Mouse (Mus musculus): Measurements from ENCODE around the gene Nav1. TPM values are rescaled to one million over a fixed set of nuclear protein-coding genes. Genes with fewer than 3 reads are reported as not detected.
A peak's percentile ranks its signal among the peaks of the same experiment; 100 is the strongest.

Nav1 gene
- polyA plus RNA-seq, 1 experiment = 16.3 TPM

DNA sequence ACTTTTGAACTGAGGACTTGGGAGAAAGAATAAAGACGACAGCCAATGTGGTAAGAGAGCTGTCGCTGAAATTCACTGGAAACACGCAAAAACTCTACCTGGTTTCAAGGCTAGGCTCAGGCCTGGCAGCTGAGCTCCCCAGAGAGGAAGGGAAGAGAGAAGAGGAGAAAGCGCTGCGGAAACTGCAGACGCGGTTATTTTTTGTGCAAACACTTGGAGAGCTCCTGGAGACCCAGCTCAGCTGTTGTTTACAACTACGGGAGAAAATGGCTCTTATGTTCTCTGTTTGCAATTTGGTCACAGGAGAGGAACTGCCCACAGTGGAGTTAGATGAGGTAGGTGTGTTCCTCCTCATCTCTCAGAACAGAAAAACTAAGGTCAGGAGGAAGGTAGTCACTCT lies 144.4 kb downstream of the Nav1 start:
- DNase-seq (ENCODE audit: low read depth in 1 of 2, low spot score in 2 of 2) = no peak
- no peaks in the 10 kb centered on the region for H3K27me3 ChIP-seq (ENCODE audit: control insufficient read depth, insufficient read depth, low read length)
- no peaks in the 10 kb centered on the region for H3K36me3 ChIP-seq (ENCODE audit: control insufficient read depth, insufficient read depth, low read length)
- no peak overlapping the region for H3K4me3 ChIP-seq (ENCODE audit: extremely low read depth, insufficient read depth, insufficient read length)
- H3K27ac ChIP-seq (ENCODE audit: insufficient read depth, low read length) = no peak overlapping the region
- 83% methylated on average over 8 of the region's 8 CpGs for WGBS
- TF ChIP-seq CTCF (IDR thresholded peaks at IDR 0.05; ENCODE audit: extremely low read depth, insufficient read depth, insufficient read length, insufficient replicate concordance) (no peak), POLR2A (IDR thresholded peaks at IDR 0.05; ENCODE audit: low read depth, low read length) (no peak)
- no peaks in the 10 kb centered on the region for H3K4me1 ChIP-seq (ENCODE audit: control insufficient read depth, insufficient read depth, insufficient read length)

DNA sequence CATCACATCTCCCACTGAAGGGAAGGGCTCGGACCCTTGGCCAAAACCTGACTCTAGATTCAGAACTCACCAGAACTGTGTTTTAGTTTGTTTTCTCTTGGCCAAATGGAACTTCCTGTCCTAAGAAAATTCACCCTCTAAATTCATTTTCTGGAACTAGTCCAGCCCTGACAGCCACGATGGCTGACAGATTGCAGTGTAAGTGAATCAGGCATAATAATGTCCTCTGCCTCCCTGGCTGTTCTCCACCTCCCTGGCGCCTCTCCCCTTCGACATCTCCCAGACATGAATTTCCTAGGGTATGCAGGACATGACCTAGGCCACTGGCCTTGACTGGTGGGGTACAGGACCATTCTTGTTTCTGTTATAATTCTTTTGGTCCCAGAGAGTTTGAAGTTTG lies 144.8 kb downstream of the Nav1 start:
- Histone ChIP-seq H3K27ac (ENCODE audit: insufficient read depth, low read length) (no peak overlapping the region), H3K4me1 (ENCODE audit: control insufficient read depth, insufficient read depth, insufficient read length) (no peaks in the 10 kb centered on the region), H3K36me3 (ENCODE audit: control insufficient read depth, insufficient read depth, low read length) (no peaks in the 10 kb centered on the region), H3K4me3 (ENCODE audit: extremely low read depth, insufficient read depth, insufficient read length) (no peak overlapping the region), H3K27me3 (ENCODE audit: control insufficient read depth, insufficient read depth, low read length) (no peaks in the 10 kb centered on the region)
- DNase-seq (ENCODE audit: low read depth in 1 of 2, low spot score in 2 of 2) = no peak
- TF ChIP-seq POLR2A (IDR thresholded peaks at IDR 0.05; ENCODE audit: low read depth, low read length) = no peak
- no peak for TF ChIP-seq CTCF (IDR thresholded peaks at IDR 0.05; ENCODE audit: extremely low read depth, insufficient read depth, insufficient read length, insufficient replicate concordance)
- WGBS = 77% methylated on average over 4 of the region's 4 CpGs

DNA sequence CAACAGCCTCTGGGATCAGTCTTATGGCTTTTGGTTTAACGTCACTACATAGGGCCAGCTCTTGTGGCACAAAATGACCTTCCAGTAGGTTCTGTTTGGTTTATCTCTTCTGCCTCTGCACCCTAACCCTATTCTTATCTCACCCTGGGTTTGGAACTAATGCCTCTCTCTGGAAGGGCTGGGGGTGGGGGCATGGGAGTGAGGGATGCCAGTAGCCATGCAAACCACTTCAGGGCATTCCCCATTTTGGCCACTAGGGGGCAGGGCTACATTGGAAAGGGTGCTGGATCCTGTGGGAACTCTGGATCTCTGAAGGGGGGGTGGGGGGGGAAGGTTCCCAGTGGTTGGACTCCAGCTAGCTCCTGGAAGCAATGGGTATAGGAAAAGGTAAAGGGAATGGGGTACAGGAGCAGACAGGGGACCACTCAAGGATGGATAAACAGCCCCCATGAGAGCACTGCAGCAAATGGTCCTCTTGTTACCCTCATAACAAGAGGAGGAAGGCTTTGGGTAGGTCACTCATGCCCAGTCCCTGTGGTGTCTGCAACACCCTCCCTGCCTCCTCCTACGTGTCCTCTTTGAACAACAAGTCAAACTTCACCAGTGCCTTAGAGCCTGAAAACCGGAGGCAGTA lies 145.9 kb downstream of the Nav1 start:
- Histone ChIP-seq H3K4me1 (ENCODE audit: control insufficient read depth, insufficient read depth, insufficient read length) (no peaks in the 10 kb centered on the region), H3K27me3 (ENCODE audit: control insufficient read depth, insufficient read depth, low read length) (no peaks in the 10 kb centered on the region), H3K36me3 (ENCODE audit: control insufficient read depth, insufficient read depth, low read length) (no peaks in the 10 kb centered on the region), H3K27ac (ENCODE audit: insufficient read depth, low read length) (no peak overlapping the region), H3K4me3 (ENCODE audit: extremely low read depth, insufficient read depth, insufficient read length) (no peak overlapping the region)
- WGBS = 90% methylated on average over 3 of the region's 3 CpGs
- peak in 1 of 2 experiments; percentile 10 for DNase-seq (ENCODE audit: low read depth in 1 of 2, low spot score in 2 of 2)
- TF ChIP-seq POLR2A (IDR thresholded peaks at IDR 0.05; ENCODE audit: low read depth, low read length) (no peak), CTCF (IDR thresholded peaks at IDR 0.05; ENCODE audit: extremely low read depth, insufficient read depth, insufficient read length, insufficient replicate concordance) (peak; percentile 50; the same call in 1 of the 2 replicates)

GRCm38 (mm10) chr1:135460521-135460920 lies 146.6 kb downstream of the Nav1 start:
- Histone ChIP-seq H3K27me3 (ENCODE audit: control insufficient read depth, insufficient read depth, low read length) (no peaks in the 10 kb centered on the region), H3K27ac (ENCODE audit: insufficient read depth, low read length) (no peak overlapping the region), H3K4me1 (ENCODE audit: control insufficient read depth, insufficient read depth, insufficient read length) (no peaks in the 10 kb centered on the region), H3K4me3 (ENCODE audit: extremely low read depth, insufficient read depth, insufficient read length) (no peak overlapping the region), H3K36me3 (ENCODE audit: control insufficient read depth, insufficient read depth, low read length) (no peaks in the 10 kb centered on the region)
- 79% methylated on average over 16 of the region's 16 CpGs for WGBS
- TF ChIP-seq CTCF (IDR thresholded peaks at IDR 0.05; ENCODE audit: extremely low read depth, insufficient read depth, insufficient read length, insufficient replicate concordance) = no peak
- no peak for TF ChIP-seq POLR2A (IDR thresholded peaks at IDR 0.05; ENCODE audit: low read depth, low read length)
- no peak for DNase-seq (ENCODE audit: low read depth in 1 of 2, low spot score in 2 of 2)

GRCm38 (mm10) chr1:135457860-135458259 lies 149.2 kb downstream of the Nav1 start:
- 97% methylated on average over 5 of the region's 5 CpGs for WGBS
- Histone ChIP-seq H3K4me3 (ENCODE audit: extremely low read depth, insufficient read depth, insufficient read length) (no peak overlapping the region), H3K4me1 (ENCODE audit: control insufficient read depth, insufficient read depth, insufficient read length) (no peaks in the 10 kb centered on the region), H3K27ac (ENCODE audit: insufficient read depth, low read length) (no peak overlapping the region), H3K36me3 (ENCODE audit: control insufficient read depth, insufficient read depth, low read length) (no peaks in the 10 kb centered on the region), H3K27me3 (ENCODE audit: control insufficient read depth, insufficient read depth, low read length) (no peaks in the 10 kb centered on the region)
- no peak for DNase-seq (ENCODE audit: low read depth in 1 of 2, low spot score in 2 of 2)
- TF ChIP-seq POLR2A (IDR thresholded peaks at IDR 0.05; ENCODE audit: low read depth, low read length) = no peak
- TF ChIP-seq CTCF (IDR thresholded peaks at IDR 0.05; ENCODE audit: extremely low read depth, insufficient read depth, insufficient read length, insufficient replicate concordance) = no peak

GRCm38 (mm10) chr1:135452259-135452658 lies 154.8 kb downstream of the Nav1 start:
- no peak overlapping the region for H3K27ac ChIP-seq (ENCODE audit: insufficient read depth, low read length)
- no peaks in the 10 kb centered on the region for H3K36me3 ChIP-seq (ENCODE audit: control insufficient read depth, insufficient read depth, low read length)
- 55% methylated on average over 10 of the region's 10 CpGs for WGBS
- H3K4me3 ChIP-seq (ENCODE audit: extremely low read depth, insufficient read depth, insufficient read length) = no peak overlapping the region
- H3K27me3 ChIP-seq (ENCODE audit: control insufficient read depth, insufficient read depth, low read length) = no peaks in the 10 kb centered on the region
- H3K4me1 ChIP-seq (ENCODE audit: control insufficient read depth, insufficient read depth, insufficient read length) = no peaks in the 10 kb centered on the region
- peak in 1 of 2 experiments; percentile 20 for DNase-seq (ENCODE audit: low read depth in 1 of 2, low spot score in 2 of 2)
- TF ChIP-seq CTCF (IDR thresholded peaks at IDR 0.05; ENCODE audit: extremely low read depth, insufficient read depth, insufficient read length, insufficient replicate concordance) (peak; percentile 25; the same call in 1 of the 2 replicates), POLR2A (IDR thresholded peaks at IDR 0.05; ENCODE audit: low read depth, low read length) (no peak)

DNA sequence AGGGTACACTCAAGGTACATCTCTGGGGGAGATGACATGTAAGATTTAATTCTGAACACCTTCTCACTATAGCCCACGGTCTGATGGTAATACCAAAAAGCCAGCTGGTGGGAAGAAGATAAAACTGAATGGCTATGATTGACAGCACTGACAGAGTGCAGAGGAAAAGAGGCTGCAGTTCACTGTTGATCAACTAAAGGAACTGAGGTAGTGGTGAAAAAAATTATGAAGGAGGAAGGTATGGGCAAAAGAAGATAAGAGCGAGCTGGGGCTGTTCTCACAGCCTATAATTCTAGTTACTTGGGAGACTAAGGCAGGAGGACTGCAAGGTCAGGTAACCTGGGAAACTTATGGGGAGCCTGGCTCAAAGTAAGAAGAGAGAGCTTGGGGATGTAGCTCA lies 155.7 kb downstream of the Nav1 start:
- TF ChIP-seq POLR2A (IDR thresholded peaks at IDR 0.05; ENCODE audit: low read depth, low read length) = no peak
- TF ChIP-seq CTCF (IDR thresholded peaks at IDR 0.05; ENCODE audit: extremely low read depth, insufficient read depth, insufficient read length, insufficient replicate concordance) = no peak
- Histone ChIP-seq H3K4me3 (ENCODE audit: extremely low read depth, insufficient read depth, insufficient read length) (no peak overlapping the region), H3K27ac (ENCODE audit: insufficient read depth, low read length) (no peak overlapping the region), H3K4me1 (ENCODE audit: control insufficient read depth, insufficient read depth, insufficient read length) (no peaks in the 10 kb centered on the region), H3K27me3 (ENCODE audit: control insufficient read depth, insufficient read depth, low read length) (no peaks in the 10 kb centered on the region), H3K36me3 (ENCODE audit: control insufficient read depth, insufficient read depth, low read length) (no peaks in the 10 kb centered on the region)
- 77% methylated on average over 2 of the region's 2 CpGs for WGBS
- no peak for DNase-seq (ENCODE audit: low read depth in 1 of 2, low spot score in 2 of 2)
